Mouse (Mus musculus) embryonic facial prominence, embryonic 14.5 days (tissue): ENCODE data around the gene Chst2. TPM values are rescaled to one million over a fixed set of nuclear protein-coding genes. Genes with fewer than 3 reads are reported as not detected.

Experiments
- ATAC-seq: fragments of 200-750 bp; cut with Nextera tagmentation; 2 replicates; pipeline ENCODE4 v1.8.0; 2017; ENCODE audit warnings: low read depth, moderate number of reproducible peaks, moderate TSS enrichment
- DNase-seq: peaks from one replicate; pipeline ENCODE4 v3.0.0-alpha.2; 2015; ENCODE audit warnings: low spot score
- H3K27ac ChIP-seq: fragments of 300-500 bp; sonication (generic); replicated peaks from 2 replicates; pipeline ENCODE4 v1.5.1; 2014; ENCODE audit warnings: low read depth, mild to moderate bottlenecking, low read length, moderate library complexity
- H3K27me3 ChIP-seq: fragments of 300-500 bp; sonication (generic); replicated peaks from 2 replicates; pipeline ENCODE4 v1.6.1; 2014; ENCODE audit warnings: low read length; ENCODE audit not compliant: control insufficient read depth, insufficient read depth
- H3K36me3 ChIP-seq: fragments of 300-500 bp; sonication (generic); 2 replicates; pipeline ENCODE4 v1.6.1; 2014; ENCODE audit warnings: low read length, mixed read lengths; ENCODE audit not compliant: control insufficient read depth, insufficient read depth
- H3K4me1 ChIP-seq: fragments of 300-500 bp; sonication (generic); 2 replicates; pipeline ENCODE4 v1.6.1; 2014; ENCODE audit warnings: antibody characterized with exemption, low read length; ENCODE audit not compliant: control insufficient read depth, insufficient read depth
- H3K4me2 ChIP-seq: fragments of 300-500 bp; sonication (generic); 2 replicates; pipeline ENCODE4 v1.6.1; 2014; ENCODE audit warnings: low read depth, mild to moderate bottlenecking, low read length, moderate library complexity, mixed read lengths
- H3K4me3 ChIP-seq: fragments of 300-500 bp; sonication (generic); 2 replicates; pipeline ENCODE4 v1.5.1; 2014; ENCODE audit warnings: low read depth, mild to moderate bottlenecking, low read length
- H3K9ac ChIP-seq: fragments of 300-500 bp; sonication (generic); 2 replicates; pipeline ENCODE4 v1.6.1; 2014; ENCODE audit warnings: low read depth, mild to moderate bottlenecking, low read length, moderate library complexity, mixed read lengths
- H3K9me3 ChIP-seq: fragments of 300-500 bp; sonication (generic); 2 replicates; pipeline ENCODE4 v1.6.1; 2016; ENCODE audit warnings: low read length; ENCODE audit not compliant: control insufficient read depth
- WGBS: fragments of 180-500 bp; shearing (Covaris S2); extraction: QIAGEN DNeasy Blood & Tissue Kit; methylation state at CpG from one replicate; pipeline ENCODE4 v1.1.7; 2014; 5-methylcytosine and 5-hydroxymethylcytosine counted together
- polyA plus RNA-seq: library from polyadenylated mRNA; unstranded; fragments of >200 nt; fragmentation: Nextera tagmentation; extraction: Ambion mirVana; gene quantifications from 2 replicates; pipeline ENCODE4 v1.2.1, GENCODE M21; 2014

Gene Chst2
- polyA plus RNA-seq, 1 experiment from 2014 or later = 8.1 TPM

- ATAC-seq = no peak
- Histone ChIP-seq H3K27ac (no peak overlapping the region), H3K4me3 (no peak overlapping the region), H3K9ac (no peak overlapping the region), H3K27me3 (no peaks in the 10 kb centered on the region), H3K4me1 (peaks cover 4% of the 10 kb centered on the region; the same call in 1 of the 2 replicates), H3K4me2 (no peak overlapping the region), H3K36me3 (no peaks in the 10 kb centered on the region), H3K9me3 (no peaks in the 10 kb centered on the region)
- DNase-seq = no peak
- whole genome bisulfite sequencing = 95% methylated on average over 3 of the region's 3 CpGs
Observed at GRCm38 (mm10) chr9:95389956-95390355, 16.6 kb downstream of the Chst2 start.

GRCm38 (mm10) chr9:95387881-95388380, 18.6 kb downstream of the Chst2 start:
- Histone ChIP-seq H3K4me2 (no peak overlapping the region), H3K27me3 (no peaks in the 10 kb centered on the region), H3K27ac (no peak overlapping the region), H3K36me3 (no peaks in the 10 kb centered on the region), H3K9me3 (no peaks in the 10 kb centered on the region), H3K9ac (no peak overlapping the region), H3K4me3 (no peak overlapping the region), H3K4me1 (peaks cover 4% of the 10 kb centered on the region; the same call in 1 of the 2 replicates)
- no peak for DNase-seq
- ATAC-seq = no peak
- 83% methylated on average over 8 of the region's 8 CpGs for WGBS

GRCm38 (mm10) chr9:95375966-95376365, 30.6 kb downstream of the Chst2 start:
- Histone ChIP-seq H3K27ac (no peak overlapping the region), H3K36me3 (no peaks in the 10 kb centered on the region), H3K9me3 (no peaks in the 10 kb centered on the region), H3K27me3 (no peaks in the 10 kb centered on the region), H3K4me2 (no peak overlapping the region), H3K9ac (no peak overlapping the region), H3K4me3 (no peak overlapping the region), H3K4me1 (no peaks in the 10 kb centered on the region)
- DNase-seq (no peak), ATAC-seq (no peak)
- 30% methylated on average over 1 of the region's 1 CpGs for WGBS

- no peaks in the 10 kb centered on the region for H3K4me1 ChIP-seq
- H3K36me3 ChIP-seq = no peaks in the 10 kb centered on the region
- no peak overlapping the region for H3K4me2 ChIP-seq
- DNase-seq = no peak
- H3K9ac ChIP-seq = no peak overlapping the region
- no peak overlapping the region for H3K27ac ChIP-seq
- no peak overlapping the region for H3K4me3 ChIP-seq
- H3K27me3 ChIP-seq = no peaks in the 10 kb centered on the region
- WGBS = 89% methylated on average over 8 of the region's 8 CpGs
- ATAC-seq = no peak
- H3K9me3 ChIP-seq = 0 out of 2 replicates have a peak, but pooled peaks cover 2% of the 10 kb centered on the region
Observed at GRCm38 (mm10) chr9:95375336-95375735, 31.2 kb downstream of the Chst2 start.

- ATAC-seq (no peak), DNase-seq (no peak)
- H3K9me3 ChIP-seq = peaks cover 9% of the 10 kb centered on the region; the same call in 1 of the 2 replicates
- no peak overlapping the region for H3K4me2 ChIP-seq
- H3K4me1 ChIP-seq = no peaks in the 10 kb centered on the region
- WGBS = 89% methylated on average over 1 of the region's 1 CpGs
- no peak overlapping the region for H3K27ac ChIP-seq
- no peaks in the 10 kb centered on the region for H3K27me3 ChIP-seq
- H3K4me3 ChIP-seq = no peak overlapping the region
- H3K36me3 ChIP-seq = no peaks in the 10 kb centered on the region
- H3K9ac ChIP-seq = no peak overlapping the region
Observed at GRCm38 (mm10) chr9:95373741-95374140, 32.8 kb downstream of the Chst2 start.

GRCm38 (mm10) chr9:95365882-95366281, 40.6 kb downstream of the Chst2 start:
- Histone ChIP-seq H3K4me1 (no peaks in the 10 kb centered on the region), H3K9me3 (peaks cover 9% of the 10 kb centered on the region; the same call in 1 of the 2 replicates), H3K27ac (no peak overlapping the region), H3K4me3 (no peak overlapping the region), H3K4me2 (no peak overlapping the region), H3K9ac (no peak overlapping the region), H3K27me3 (no peaks in the 10 kb centered on the region), H3K36me3 (no peaks in the 10 kb centered on the region)
- DNase-seq = no peak
- ATAC-seq = no peak
- WGBS = 86% methylated on average over 3 of the region's 3 CpGs

- Histone ChIP-seq H3K9ac (no peak overlapping the region), H3K4me3 (no peak overlapping the region), H3K4me2 (no peak overlapping the region), H3K4me1 (no peaks in the 10 kb centered on the region), H3K9me3 (no peaks in the 10 kb centered on the region), H3K36me3 (no peaks in the 10 kb centered on the region), H3K27ac (no peak overlapping the region), H3K27me3 (no peaks in the 10 kb centered on the region)
- WGBS = 80% methylated on average over 5 of the region's 5 CpGs
- no peak for ATAC-seq
- DNase-seq = no peak
Observed at GRCm38 (mm10) chr9:95353829-95354391, 52.6 kb downstream of the Chst2 start.

GRCm38 (mm10) chr9:95351968-95352367, 54.6 kb downstream of the Chst2 start:
- DNase-seq (no peak), ATAC-seq (no peak)
- Histone ChIP-seq H3K36me3 (no peaks in the 10 kb centered on the region), H3K4me2 (no peak overlapping the region), H3K9ac (no peak overlapping the region), H3K9me3 (no peaks in the 10 kb centered on the region), H3K4me1 (no peaks in the 10 kb centered on the region), H3K27me3 (no peaks in the 10 kb centered on the region), H3K27ac (no peak overlapping the region), H3K4me3 (no peak overlapping the region)
- 67% methylated on average over 2 of the region's 2 CpGs for WGBS

GRCm38 (mm10) chr9:95350550-95350949, 56.0 kb downstream of the Chst2 start:
- no peak overlapping the region for H3K9ac ChIP-seq
- no peaks in the 10 kb centered on the region for H3K4me1 ChIP-seq
- H3K36me3 ChIP-seq = no peaks in the 10 kb centered on the region
- H3K4me2 ChIP-seq = no peak overlapping the region
- no peaks in the 10 kb centered on the region for H3K9me3 ChIP-seq
- DNase-seq (peak; percentile 17), ATAC-seq (no peak)
- no peaks in the 10 kb centered on the region for H3K27me3 ChIP-seq
- H3K4me3 ChIP-seq = no peak overlapping the region
- WGBS = 67% methylated on average over 4 of the region's 4 CpGs
- no peak overlapping the region for H3K27ac ChIP-seq
